Mouse (Mus musculus) forebrain, embryonic 16.5 days (tissue): Measurements from ENCODE around the gene Gm815. TPM values are rescaled to one million over a fixed set of nuclear protein-coding genes. Genes with fewer than 3 reads are reported as not detected.

Experiments used
- ATAC-seq: fragments of 200-750 bp; cut with Nextera tagmentation; 2 replicates; pipeline ENCODE4 v1.8.0; 2017; ENCODE audit warnings: mild to moderate bottlenecking, moderate library complexity
- H3K27ac ChIP-seq: fragments of 300-500 bp; sonication (generic); 2 replicates; pipeline ENCODE4 v1.5.1; 2014; ENCODE audit warnings: low read length, control low read depth
- H3K27me3 ChIP-seq: fragments of 300-500 bp; sonication (generic); replicated peaks from 2 replicates; pipeline ENCODE4 v1.6.1; 2014; ENCODE audit warnings: low read length; ENCODE audit not compliant: control insufficient read depth, insufficient read depth
- H3K36me3 ChIP-seq: fragments of 300-500 bp; sonication (generic); 2 replicates; pipeline ENCODE4 v1.6.1; 2014; ENCODE audit not compliant: control insufficient read depth, insufficient read depth
- H3K4me1 ChIP-seq: fragments of 300-500 bp; sonication (generic); replicated peaks from 2 replicates; pipeline ENCODE4 v1.6.1; 2014; ENCODE audit warnings: low read length; ENCODE audit not compliant: control insufficient read depth, insufficient read depth
- H3K4me2 ChIP-seq: fragments of 300-500 bp; sonication (generic); 2 replicates; pipeline ENCODE4 v1.6.1; 2014; ENCODE audit warnings: mild to moderate bottlenecking, low read length, control low read depth
- H3K4me3 ChIP-seq: fragments of 300-500 bp; sonication (generic); replicated peaks from 2 replicates; pipeline ENCODE4 v1.5.1; 2014; ENCODE audit warnings: mild to moderate bottlenecking, low read length, control low read depth
- H3K9ac ChIP-seq: fragments of 300-500 bp; sonication (generic); replicated peaks from 2 replicates; pipeline ENCODE4 v1.6.1; 2014; ENCODE audit warnings: low read depth, low read length, control low read depth
- H3K9me3 ChIP-seq: fragments of 300-500 bp; sonication (generic); 2 replicates; pipeline ENCODE4 v1.6.1; 2016; ENCODE audit warnings: low read length; ENCODE audit not compliant: control insufficient read depth
- whole genome bisulfite sequencing: fragments of 180-500 bp; shearing (Covaris S2); extraction: QIAGEN DNeasy Blood & Tissue Kit; methylation state at CpG from one replicate; pipeline ENCODE4 v1.1.7; 2014; 5-methylcytosine and 5-hydroxymethylcytosine counted together
- polyA plus RNA-seq: library from polyadenylated mRNA; unstranded; fragments of >200 nt; fragmentation: Nextera tagmentation; extraction: Ambion mirVana; gene quantifications from 2 replicates; pipeline ENCODE4 v1.2.1, GENCODE M21; 2015

The Gm815 gene
- polyA plus RNA-seq, 1 experiment from 2014 or later: not detected

- H3K27me3 ChIP-seq: no peaks in the 10 kb centered on the region
- no peaks in the 10 kb centered on the region for H3K9me3 ChIP-seq
- no peak for ATAC-seq
- WGBS: 81% methylated on average over 4 of the region's 4 CpGs
- no peaks in the 10 kb centered on the region for H3K4me1 ChIP-seq
- no peak overlapping the region for H3K4me3 ChIP-seq
- H3K9ac ChIP-seq: no peak overlapping the region
- H3K27ac ChIP-seq: no peak overlapping the region
- H3K4me2 ChIP-seq: no peak overlapping the region
- no peaks in the 10 kb centered on the region for H3K36me3 ChIP-seq
Observed at GRCm38 (mm10) chr19:26902162-26902561, 16.5 kb downstream of the Gm815 start.

GRCm38 (mm10) chr19:26914245-26914644, 28.6 kb downstream of the Gm815 start:
- no peak overlapping the region for H3K9ac ChIP-seq
- WGBS: 70% methylated on average over 1 of the region's 1 CpGs

GRCm38 (mm10) chr19:26920816-26921215, 35.1 kb downstream of the Gm815 start:
- Histone ChIP-seq H3K9me3 (no peaks in the 10 kb centered on the region), H3K4me1 (no peaks in the 10 kb centered on the region), H3K4me2 (no peak overlapping the region), H3K27ac (no peak overlapping the region), H3K4me3 (no peak overlapping the region), H3K36me3 (no peaks in the 10 kb centered on the region), H3K9ac (no peak overlapping the region), H3K27me3 (no peaks in the 10 kb centered on the region)
- ATAC-seq: no peak
- 57% methylated on average over 2 of the region's 2 CpGs for WGBS

More at GRCm38 (mm10) chr19:26914245-26914644, 28.6 kb downstream of the Gm815 start:
- Histone ChIP-seq H3K36me3 (no peaks in the 10 kb centered on the region), H3K27me3 (no peaks in the 10 kb centered on the region), H3K9me3 (no peaks in the 10 kb centered on the region), H3K27ac (no peak overlapping the region), H3K4me3 (no peak overlapping the region), H3K4me2 (no peak overlapping the region), H3K4me1 (no peaks in the 10 kb centered on the region)
- no peak for ATAC-seq

GRCm38 (mm10) chr19:26930295-26931283, 44.9 kb downstream of the Gm815 start:
- no peak for ATAC-seq
- Histone ChIP-seq H3K9me3 (no peaks in the 10 kb centered on the region), H3K9ac (no peak overlapping the region), H3K27me3 (no peaks in the 10 kb centered on the region), H3K4me1 (no peaks in the 10 kb centered on the region), H3K36me3 (no peaks in the 10 kb centered on the region), H3K4me3 (no peak overlapping the region), H3K4me2 (no peak overlapping the region), H3K27ac (no peak overlapping the region)
- WGBS: 53% methylated on average over 6 of the region's 6 CpGs

DNA sequence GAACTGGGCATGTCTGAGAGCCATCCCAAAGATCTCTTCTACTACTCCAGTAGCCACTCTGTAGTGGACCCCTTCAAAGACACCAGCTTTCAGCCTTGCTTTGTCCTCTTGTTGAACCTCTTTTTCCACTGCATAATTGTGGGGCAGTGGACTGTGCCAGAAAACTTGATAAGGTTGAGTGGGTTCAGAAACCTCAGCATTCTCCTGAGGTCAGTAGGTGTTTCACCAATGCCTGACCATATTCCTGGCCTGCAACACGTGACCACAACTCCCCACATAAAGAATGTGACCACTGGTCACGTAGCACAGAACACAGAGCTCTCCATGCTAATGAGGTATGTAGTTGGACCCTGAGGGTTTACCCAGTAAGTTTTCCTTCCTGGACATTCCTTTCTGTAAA, 48.5 kb downstream of the Gm815 start:
- H3K27me3 ChIP-seq: no peaks in the 10 kb centered on the region
- WGBS: 75% methylated on average over 2 of the region's 2 CpGs
- H3K4me1 ChIP-seq: no peaks in the 10 kb centered on the region
- H3K4me3 ChIP-seq: no peak overlapping the region
- H3K9me3 ChIP-seq: no peaks in the 10 kb centered on the region
- H3K4me2 ChIP-seq: no peak overlapping the region
- ATAC-seq: no peak
- H3K27ac ChIP-seq: no peak overlapping the region
- no peaks in the 10 kb centered on the region for H3K36me3 ChIP-seq
- H3K9ac ChIP-seq: no peak overlapping the region
